Mouse (Mus musculus) thymus, adult 2 months (tissue): ENCODE measurements around the gene Cdh5. TPM values are rescaled to one million over a fixed set of nuclear protein-coding genes. Genes with fewer than 3 reads are reported as not detected.

Experiments
- DNase-seq: peaks from one replicate; pipeline ENCODE4 v3.0.0; 2021
- H3K27ac ChIP-seq: fragments of 200-500 bp; 2 replicates; pipeline ENCODE4 v1.5.1; 2012; ENCODE audit warnings: low read length, control low read depth; ENCODE audit not compliant: control insufficient read depth, insufficient read depth
- H3K27me3 ChIP-seq: fragments of 200-500 bp; 2 replicates; pipeline ENCODE4 v1.6.1; 2012; ENCODE audit warnings: mild to moderate bottlenecking, low read length, moderate library complexity, mixed read lengths; ENCODE audit not compliant: control insufficient read depth, insufficient read depth
- H3K36me3 ChIP-seq: fragments of 200-500 bp; 2 replicates; pipeline ENCODE4 v1.6.1; 2012; ENCODE audit warnings: mild to moderate bottlenecking, low read length, moderate library complexity; ENCODE audit not compliant: control insufficient read depth, insufficient read depth
- H3K4me1 ChIP-seq: fragments of 200-500 bp; replicated peaks from 2 replicates; pipeline ENCODE4 v1.6.1; 2012; ENCODE audit warnings: low read length; ENCODE audit not compliant: control insufficient read depth, insufficient read depth
- H3K4me3 ChIP-seq: fragments of 200-500 bp; 2 replicates; pipeline ENCODE4 v1.5.1; 2012; ENCODE audit warnings: mild to moderate bottlenecking, low read length, control low read depth, moderate library complexity; ENCODE audit not compliant: control insufficient read depth, insufficient read depth
- CTCF ChIP-seq: fragments of 200-500 bp; IDR thresholded peaks from 2 replicates; pipeline ENCODE4 v1.5.1; 2012; ENCODE audit warnings: mild to moderate bottlenecking, control low read depth, low read length, moderate library complexity, borderline replicate concordance; ENCODE audit not compliant: control insufficient read depth, poor library complexity, insufficient read depth; ENCODE audit errors: extremely low read depth
- POLR2A ChIP-seq: fragments of 200-500 bp; IDR thresholded peaks from 2 replicates; pipeline ENCODE4 v1.6.1; 2012; ENCODE audit warnings: mild to moderate bottlenecking, low read length, control low read depth, moderate library complexity; ENCODE audit not compliant: control insufficient read depth, poor library complexity, insufficient read depth; ENCODE audit errors: extremely low read depth
- WGBS: fragments of 180-500 bp; shearing (Covaris S2); methylation state at CpG from one replicate; pipeline ENCODE4 v1.1.7; 2018; 5-methylcytosine and 5-hydroxymethylcytosine counted together
- polyA plus RNA-seq: library from polyadenylated mRNA; depleted of rRNA; stranded (reverse); fragments of >200 nt; gene quantifications from 2 replicates; pipeline ENCODE4 v1.2.3, GENCODE M21; 2012; rRNA removed

Gene Cdh5
- polyA plus RNA-seq, 1 experiment, result 17.4 TPM

GRCm38 (mm10) chr8:104188459-104188858 lies 87.0 kb downstream of the Cdh5 start:
- Histone ChIP-seq H3K36me3 (no peaks in the 10 kb centered on the region), H3K4me1 (no peaks in the 10 kb centered on the region; the same call in 1 of the 2 replicates), H3K27me3 (no peaks in the 10 kb centered on the region), H3K4me3 (no peak overlapping the region), H3K27ac (no peak overlapping the region)
- DNase-seq, result no peak
- 73% methylated on average over 5 of the region's 5 CpGs for WGBS
- TF ChIP-seq POLR2A (no peak), CTCF (no peak)

GRCm38 (mm10) chr8:104190777-104191468 lies 89.5 kb downstream of the Cdh5 start:
- Histone ChIP-seq H3K27ac (no peak overlapping the region), H3K4me3 (no peak overlapping the region), H3K27me3 (no peaks in the 10 kb centered on the region), H3K4me1 (no peaks in the 10 kb centered on the region; the same call in 1 of the 2 replicates), H3K36me3 (no peaks in the 10 kb centered on the region)
- DNase-seq, result no peak
- 89% methylated on average over 6 of the region's 6 CpGs for WGBS
- TF ChIP-seq CTCF, result no peak
- no peak for TF ChIP-seq POLR2A

- no peak overlapping the region for H3K27ac ChIP-seq
- TF ChIP-seq CTCF (no peak), POLR2A (no peak)
- H3K27me3 ChIP-seq, result no peaks in the 10 kb centered on the region
- no peaks in the 10 kb centered on the region for H3K36me3 ChIP-seq
- 48% methylated on average over 11 of the region's 11 CpGs for WGBS
- H3K4me1 ChIP-seq, result no peaks in the 10 kb centered on the region; the same call in 1 of the 2 replicates
- peak; percentile 44 for DNase-seq
- no peak overlapping the region for H3K4me3 ChIP-seq
Measured at GRCm38 (mm10) chr8:104191496-104191895, 90.1 kb downstream of the Cdh5 start.

Other genes starting within 250 kb of the Cdh5 start
- gene Bean1, start 68.8 kb downstream of the Cdh5 start, polyA plus RNA-seq, result 0.70 and 0.82 TPM in 2 replicates
- 30.5 and 30.6 TPM in 2 replicates for gene Tk2, start 146.9 kb downstream of the Cdh5 start, polyA plus RNA-seq
- gene Cklf, start 149.2 kb downstream of the Cdh5 start, polyA plus RNA-seq, result 19.1 and 21.0 TPM in 2 replicates
- gene Cmtm2a, start 191.6 kb downstream of the Cdh5 start, polyA plus RNA-seq, result 0.12 TPM in 1 of 2 replicates, not detected in the other
- gene Gm45711, start 208.5 kb downstream of the Cdh5 start, polyA plus RNA-seq, result not detected in 2 replicates
- not detected in 2 replicates for gene Cmtm1, start 208.5 kb downstream of the Cdh5 start, polyA plus RNA-seq
- not detected in 2 replicates for gene Gm11020, start 219.9 kb downstream of the Cdh5 start, polyA plus RNA-seq
- not detected in 2 replicates for gene Cmtm2b, start 220.6 kb downstream of the Cdh5 start, polyA plus RNA-seq
- 63.4 and 76.3 TPM in 2 replicates for gene Cmtm3, start 237.8 kb downstream of the Cdh5 start, polyA plus RNA-seq